Mouse (Mus musculus): ENCODE measurements at regions not wholly inside any gene's neighbourhood (a gene's known extent, or its start where the extent isn't known, plus 50 kb on each side); places are given as distances from the start of the nearest gene placed in this dataset.

DNA sequence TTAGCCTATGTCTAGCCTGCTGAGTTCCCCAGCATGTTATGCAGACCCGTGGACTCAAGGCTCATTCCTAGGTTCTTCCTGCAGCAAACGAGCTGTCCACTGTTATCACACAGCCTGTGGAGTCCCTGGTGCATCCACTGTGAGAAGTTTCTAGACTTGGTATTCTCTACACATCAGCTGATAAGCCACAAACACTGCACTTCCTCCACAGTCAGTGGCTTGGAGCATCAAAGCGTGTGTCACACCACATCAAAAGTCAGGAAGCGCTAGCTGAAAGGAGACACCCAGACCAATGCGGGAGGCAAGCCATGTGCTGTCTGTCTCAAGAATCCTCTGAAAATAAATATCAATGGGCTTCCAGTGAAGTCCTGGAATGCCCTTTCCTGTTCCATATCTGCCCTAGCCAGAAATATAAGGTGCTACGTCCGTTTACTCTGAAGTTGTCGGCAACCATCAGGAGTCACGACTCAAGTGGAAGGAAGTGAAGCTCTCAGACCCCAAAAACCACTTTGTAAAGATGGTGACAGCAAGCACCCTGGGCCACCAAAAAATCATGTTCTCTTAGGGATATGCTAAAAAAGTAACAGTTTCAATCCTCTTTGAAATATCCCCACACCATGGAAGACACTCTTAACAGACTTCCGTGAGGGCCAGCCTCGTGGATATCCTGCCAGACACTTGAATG is 227.7 kb downstream of the Adgrl2 start:
- no peak for DNase-seq

GRCm38 (mm10) chr3:148761586-148761985 is 228.8 kb downstream of the Adgrl2 start:
- DNase-seq = no peak

DNA sequence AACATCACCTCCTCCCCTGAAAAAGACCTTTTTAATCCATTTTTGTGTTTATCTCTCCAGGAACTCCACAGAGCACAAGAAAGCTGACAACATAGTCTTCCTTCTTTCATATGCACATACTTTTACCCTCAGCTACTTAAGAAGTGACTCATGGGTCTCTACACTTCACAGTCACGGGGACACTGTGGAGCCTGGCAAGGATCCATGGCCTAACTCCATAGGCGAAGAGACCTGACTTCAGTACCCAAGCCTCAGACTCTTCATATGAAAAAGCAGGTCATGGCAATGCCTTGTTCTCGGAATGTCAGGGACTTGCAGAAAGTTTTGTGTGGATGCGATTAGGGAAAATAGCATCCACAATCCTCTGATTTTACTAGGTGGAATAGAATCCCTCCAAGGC is 230.9 kb downstream of the Adgrl2 start:
- DNase-seq = no peak

DNA sequence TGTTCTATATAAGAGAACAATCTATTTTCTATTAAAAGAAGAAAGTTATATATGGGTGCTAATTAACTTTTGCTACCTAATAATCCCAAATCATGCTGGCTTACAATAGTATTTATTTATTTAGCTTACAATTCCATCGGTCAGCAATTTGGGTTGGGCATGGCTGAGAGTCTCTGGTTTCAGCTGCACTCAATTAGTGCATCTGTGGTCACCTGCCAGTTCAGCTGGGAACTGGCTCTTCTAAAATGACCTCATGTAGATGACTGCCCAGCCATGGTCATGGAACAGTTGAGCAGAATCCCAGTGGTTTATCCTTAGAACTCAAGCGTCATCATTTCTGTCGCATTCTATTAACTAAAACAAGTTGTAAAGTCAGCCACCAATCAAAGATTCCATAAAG is 244.1 kb downstream of the Adgrl2 start:
- DNase-seq = no peak

GRCm38 (mm10) chr3:148744651-148745050 is 245.7 kb downstream of the Adgrl2 start:
- DNase-seq = no peak

DNA sequence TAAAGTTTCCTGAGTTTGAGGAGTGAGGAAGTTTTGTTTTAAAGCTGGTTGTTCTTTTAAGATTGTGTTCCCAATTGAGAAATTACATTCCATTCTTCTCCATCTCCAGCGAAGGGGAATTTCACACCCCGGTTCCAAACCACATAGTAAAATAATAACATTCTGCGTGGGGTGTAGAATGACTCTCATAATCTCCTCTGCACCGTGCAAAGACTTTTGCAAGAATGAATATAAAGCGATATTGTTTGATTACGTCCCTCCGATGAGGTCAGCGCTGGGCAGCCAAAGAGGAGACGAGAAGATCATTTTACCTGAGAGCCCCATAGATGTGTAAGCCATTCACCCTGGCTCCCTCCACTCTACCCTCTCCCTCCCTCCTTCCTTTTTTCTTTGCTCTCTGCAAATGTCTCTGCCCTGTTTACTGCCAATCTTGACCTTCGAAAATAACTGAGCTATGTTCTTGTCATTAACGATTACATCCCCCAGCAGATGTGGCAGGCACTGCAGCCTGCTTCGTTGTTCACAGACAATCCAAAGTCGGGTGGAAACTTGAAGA is 256.1 kb downstream of the Adgrl2 start:
- no peak for DNase-seq

DNA sequence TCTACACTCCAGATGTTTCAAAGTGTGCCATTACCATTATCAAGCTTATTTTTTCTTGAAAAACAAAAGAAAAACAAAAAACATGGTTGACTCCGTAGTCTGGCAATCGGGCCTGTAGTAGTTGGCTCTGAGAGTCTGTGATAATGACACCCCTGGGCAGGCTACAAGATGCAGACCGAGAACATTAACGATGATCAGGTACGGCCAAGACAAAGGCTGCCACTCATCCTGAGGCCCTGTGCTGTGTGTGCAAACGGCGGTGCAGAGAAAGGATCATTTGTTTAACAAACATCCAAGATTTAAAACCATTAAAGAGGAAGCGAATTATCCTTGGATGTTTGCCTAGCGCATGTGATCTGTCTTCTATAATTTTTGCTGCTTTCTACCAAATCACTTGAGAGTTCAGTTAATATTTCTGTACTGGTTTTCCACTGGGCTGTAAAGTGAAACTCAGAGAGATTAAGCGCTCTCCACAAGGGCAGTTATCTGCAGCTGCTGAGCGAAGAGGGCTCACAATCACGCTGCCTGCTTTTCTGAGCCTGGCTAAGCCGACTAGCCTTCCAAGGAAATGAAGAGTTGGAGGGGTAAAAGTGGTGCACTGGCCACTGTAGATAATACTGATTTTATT is 257.0 kb downstream of the Adgrl2 start:
- no peak for DNase-seq

DNA sequence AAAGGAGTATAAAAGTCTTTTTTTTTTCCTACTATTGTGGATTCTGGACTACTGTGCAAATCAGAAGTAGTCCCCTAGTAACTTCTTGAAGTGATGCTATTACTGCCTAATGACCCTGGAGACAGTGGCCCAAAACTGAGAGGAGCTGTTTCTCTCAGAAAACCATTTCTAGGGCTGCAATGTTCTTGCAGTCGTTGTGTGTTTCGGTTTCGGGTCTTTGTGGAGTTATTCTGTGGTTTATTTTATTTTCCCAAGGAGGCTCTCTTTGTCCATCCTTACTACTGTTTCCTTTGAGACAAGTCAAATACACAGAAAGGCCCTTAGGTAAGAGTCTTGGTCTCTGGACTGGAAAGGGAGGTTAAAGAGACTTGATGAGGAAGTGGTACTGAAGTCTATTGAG is 258.9 kb downstream of the Adgrl2 start:
- DNase-seq = no peak

- DNase-seq = no peak
These were observed 261.1 kb downstream of the Adgrl2 start for GRCm38 (mm10) chr3:148729242-148729680.

GRCm38 (mm10) chr3:148728513-148729241 is 261.7 kb downstream of the Adgrl2 start:
- no peak for DNase-seq

- no peak for DNase-seq
These were observed 263.6 kb downstream of the Adgrl2 start for GRCm38 (mm10) chr3:148726596-148727331.

- no peak for DNase-seq
These were observed 293.8 kb downstream of the Adgrl2 start for GRCm38 (mm10) chr3:148696555-148696954.

DNA sequence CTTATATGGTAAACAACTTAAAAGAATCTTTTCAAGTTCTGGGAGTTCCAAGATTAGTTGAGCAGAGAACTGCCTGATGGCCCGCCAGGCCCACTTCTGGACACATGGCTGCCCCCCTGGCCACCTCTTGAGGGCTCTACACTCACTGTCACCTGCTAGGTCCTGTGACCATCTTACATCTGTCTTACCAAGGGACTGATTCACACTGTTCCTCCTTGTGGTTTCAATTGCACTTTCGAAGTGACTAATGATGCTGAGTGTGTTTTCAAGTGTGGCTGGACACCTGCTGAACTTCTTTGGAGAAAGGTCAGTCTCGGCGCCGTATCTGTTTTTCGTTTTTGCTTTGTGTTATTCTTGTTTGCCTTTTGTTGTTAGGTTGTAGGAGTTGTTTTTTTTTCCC is 294.9 kb downstream of the Adgrl2 start:
- DNase-seq = no peak

GRCm38 (mm10) chr3:148683181-148683580 is 307.2 kb downstream of the Adgrl2 start:
- DNase-seq = no peak

GRCm38 (mm10) chr3:148682445-148682994 is 307.8 kb downstream of the Adgrl2 start:
- no peak for DNase-seq

- DNase-seq = no peak
These were observed 309.2 kb downstream of the Adgrl2 start for GRCm38 (mm10) chr3:148681186-148681585.

DNA sequence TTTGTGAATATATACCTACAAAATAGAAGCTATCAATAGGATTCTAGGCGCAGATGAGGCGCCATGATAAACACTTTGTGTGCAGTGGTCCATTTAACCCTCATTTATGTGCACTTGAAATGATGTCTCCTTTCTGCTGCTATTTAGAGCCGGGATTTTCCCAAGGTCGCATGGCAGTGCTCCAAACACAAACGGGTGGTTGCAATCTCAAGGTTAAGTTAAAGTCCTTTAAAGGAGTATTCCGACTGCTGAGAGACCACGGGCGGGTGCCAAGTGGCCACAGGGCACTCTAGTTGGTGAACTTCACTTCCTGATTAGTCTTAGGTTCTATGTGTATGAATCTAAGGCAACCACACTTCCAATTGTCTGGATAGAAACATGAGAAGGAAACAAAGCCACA is 309.6 kb downstream of the Adgrl2 start:
- no peak for DNase-seq

DNA sequence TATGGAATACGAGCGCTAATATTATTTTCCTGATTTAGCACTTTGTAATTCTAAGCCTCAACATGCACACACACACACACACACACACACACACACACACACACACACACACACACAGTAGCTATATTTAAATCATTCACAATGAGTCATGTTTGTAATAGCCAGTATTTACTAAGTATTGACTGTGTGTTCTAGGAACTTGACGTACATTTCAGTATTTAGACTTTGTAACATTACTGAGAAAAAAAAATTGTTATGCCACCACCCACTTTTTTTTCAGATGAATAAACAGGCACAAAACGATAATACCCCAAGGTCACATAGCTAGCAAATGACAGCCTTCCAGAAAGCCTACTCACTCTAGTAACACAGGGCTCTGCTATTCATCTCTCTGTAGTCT is 310.3 kb downstream of the Adgrl2 start:
- DNase-seq = no peak

- DNase-seq = no peak
These were observed 311.2 kb downstream of the Adgrl2 start for GRCm38 (mm10) chr3:148679121-148679520.

DNA sequence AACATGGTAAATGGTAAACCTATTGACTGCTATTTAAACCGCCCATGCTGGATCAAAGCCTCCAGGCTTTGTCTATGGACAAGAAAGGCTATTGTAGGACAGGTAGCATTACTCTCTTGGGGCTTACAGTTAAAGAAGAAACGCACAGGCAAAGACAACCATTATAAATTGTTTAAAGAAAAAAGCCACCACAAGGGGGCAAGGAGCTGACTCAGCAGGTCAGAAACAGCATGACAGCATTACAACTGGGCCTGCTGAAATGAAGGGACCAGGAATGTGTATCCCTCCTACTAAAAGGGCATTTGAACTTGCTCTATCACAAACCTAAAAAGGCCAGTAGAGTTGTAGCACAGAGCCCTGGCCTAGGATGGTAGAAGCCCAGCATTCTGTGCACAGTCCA is 314.3 kb downstream of the Adgrl2 start:
- no peak for DNase-seq

- DNase-seq = no peak
These were observed 327.4 kb downstream of the Adgrl2 start for GRCm38 (mm10) chr3:148662888-148663477.

DNA sequence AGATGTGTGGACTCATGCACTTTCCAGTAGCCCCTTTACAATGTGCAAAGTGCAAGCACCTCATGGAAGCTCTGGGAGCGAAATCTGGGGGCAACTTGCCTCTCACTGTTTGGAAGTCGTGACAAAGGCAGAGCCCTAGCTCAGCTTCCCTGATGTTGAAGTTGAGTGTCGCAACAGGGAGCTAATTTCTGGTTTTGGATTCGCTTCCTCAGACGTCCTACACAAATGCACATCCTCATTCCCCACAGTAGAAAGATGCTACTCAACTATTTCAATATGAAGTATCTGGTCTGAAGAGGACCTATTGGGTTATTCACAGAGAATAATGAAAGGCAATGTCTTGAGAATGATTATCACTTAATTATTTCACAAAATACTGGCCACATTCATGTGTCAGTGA is 331.3 kb downstream of the Adgrl2 start:
- DNase-seq = no peak

Measured in cerebellum, adult 11-12 months (tissue).